Mouse (Mus musculus) frontal cortex, adult (tissue): ENCODE data around the gene C1qbp.
A peak's percentile ranks its signal among the peaks of the same experiment; 100 is the strongest.

ENCODE experiments used
- ATAC-seq: cut with Nextera tagmentation; 2 replicates; pipeline ENCODE4 v1.9.2; 2017; ENCODE audit warnings: mild to moderate bottlenecking, moderate library complexity, mixed read lengths; ENCODE audit not compliant: low TSS enrichment

C1qbp gene

GRCm38 (mm10) chr11:70982557-70983228, at the start of gene C1qbp:
Gene C1qbp, minus strand, starts transcription at chr11:70983026.
- peak; percentile 95 for ATAC-seq

- ATAC-seq: peak; percentile 8; the same call in 1 of the 2 replicates
Measured at GRCm38 (mm10) chr11:71032070-71032469, 49.2 kb upstream of the C1qbp start.

GRCm38 (mm10) chr11:71029403-71030118, 46.7 kb upstream of the C1qbp start:
- no peak for ATAC-seq

- no peak for ATAC-seq
Measured at GRCm38 (mm10) chr11:71028280-71028679, 45.5 kb upstream of the C1qbp start.

GRCm38 (mm10) chr11:71019201-71020068, 36.6 kb upstream of the C1qbp start, which contains the start of the genes Mis12 and Derl2:
Gene Mis12, plus strand, starts transcription at chr11:71019611.
Gene Derl2, minus strand, starts transcription at chr11:71019841.
- ATAC-seq: peak; percentile 99

- ATAC-seq: peak; percentile 11; the same call in 1 of the 2 replicates
Measured at GRCm38 (mm10) chr11:71018416-71019200, 35.8 kb upstream of the C1qbp start.

GRCm38 (mm10) chr11:71017051-71017450, 34.2 kb upstream of the C1qbp start:
- ATAC-seq: no peak

- ATAC-seq: no peak
Measured at GRCm38 (mm10) chr11:71012743-71013142, 29.9 kb upstream of the C1qbp start.

- no peak for ATAC-seq
Measured at GRCm38 (mm10) chr11:71008321-71008720, 25.5 kb upstream of the C1qbp start.

- no peak for ATAC-seq
Measured at GRCm38 (mm10) chr11:71007831-71008230, 25.0 kb upstream of the C1qbp start.

- ATAC-seq: no peak
Measured at GRCm38 (mm10) chr11:71007026-71007425, 24.2 kb upstream of the C1qbp start.

- no peak for ATAC-seq
Measured at GRCm38 (mm10) chr11:71005046-71005445, 22.2 kb upstream of the C1qbp start.

GRCm38 (mm10) chr11:71004316-71004773, 21.5 kb upstream of the C1qbp start, which contains the start of gene Dhx33:
Gene Dhx33, minus strand, starts transcription at chr11:71004437.
- peak; percentile 96 for ATAC-seq

GRCm38 (mm10) chr11:71003611-71004315, 20.9 kb upstream of the C1qbp start:
- ATAC-seq: peak; percentile 45; the same call in 1 of the 2 replicates

- ATAC-seq: peak; percentile 22; the same call in 1 of the 2 replicates
Measured at GRCm38 (mm10) chr11:71001167-71001566, 18.3 kb upstream of the C1qbp start.

- ATAC-seq: no peak
Measured at GRCm38 (mm10) chr11:70982030-70982429, 796 bp downstream of the C1qbp start.

- ATAC-seq: no peak
Measured at GRCm38 (mm10) chr11:70980751-70981510, 1.9 kb downstream of the C1qbp start.

- no peak for ATAC-seq
Measured at GRCm38 (mm10) chr11:70980232-70980631, 2.6 kb downstream of the C1qbp start.

- no peak for ATAC-seq
Measured at GRCm38 (mm10) chr11:70977293-70977692, 5.5 kb downstream of the C1qbp start.

- no peak for ATAC-seq
Measured at GRCm38 (mm10) chr11:70975193-70975592, 7.6 kb downstream of the C1qbp start.
